Mouse (Mus musculus): ENCODE data around the gene Psenen.

Gene Psenen

DNA sequence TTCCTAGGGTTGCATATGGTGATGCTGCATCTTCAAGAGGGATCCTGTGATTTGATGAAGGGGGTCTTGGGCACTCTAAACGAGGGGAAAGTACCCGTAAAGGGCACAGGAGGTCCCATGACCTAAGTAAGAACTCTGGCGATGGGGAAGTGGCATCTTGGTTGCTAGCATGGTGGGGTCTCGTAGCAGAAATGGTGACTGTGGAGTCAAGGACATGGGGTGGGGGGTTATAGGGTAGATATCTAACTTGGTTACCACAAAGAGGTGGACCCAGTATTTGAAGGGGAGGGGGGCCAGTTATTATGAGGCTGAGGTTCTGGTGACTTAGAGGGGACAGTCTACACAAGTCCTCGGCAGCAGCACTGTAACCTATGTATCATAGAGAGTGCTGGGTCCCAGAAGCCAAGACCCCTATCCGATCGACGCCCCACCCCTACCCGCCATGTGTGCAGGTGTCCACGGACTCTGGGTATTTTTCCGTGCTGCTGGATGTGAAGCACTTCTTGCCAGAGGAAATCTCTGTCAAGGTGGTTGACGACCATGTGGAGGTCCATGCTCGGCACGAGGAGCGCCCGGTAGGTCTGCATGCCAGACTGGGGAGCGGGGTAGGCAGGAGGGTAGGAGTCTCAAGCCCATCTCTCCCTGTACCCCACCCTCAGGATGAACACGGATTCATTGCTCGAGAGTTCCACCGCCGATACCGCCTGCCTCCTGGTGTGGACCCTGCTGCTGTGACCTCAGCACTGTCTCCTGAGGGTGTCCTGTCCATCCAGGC lies 9.4 kb downstream of the Psenen start:
- no peak for DNase-seq (ENCODE audit: low spot score)

DNA sequence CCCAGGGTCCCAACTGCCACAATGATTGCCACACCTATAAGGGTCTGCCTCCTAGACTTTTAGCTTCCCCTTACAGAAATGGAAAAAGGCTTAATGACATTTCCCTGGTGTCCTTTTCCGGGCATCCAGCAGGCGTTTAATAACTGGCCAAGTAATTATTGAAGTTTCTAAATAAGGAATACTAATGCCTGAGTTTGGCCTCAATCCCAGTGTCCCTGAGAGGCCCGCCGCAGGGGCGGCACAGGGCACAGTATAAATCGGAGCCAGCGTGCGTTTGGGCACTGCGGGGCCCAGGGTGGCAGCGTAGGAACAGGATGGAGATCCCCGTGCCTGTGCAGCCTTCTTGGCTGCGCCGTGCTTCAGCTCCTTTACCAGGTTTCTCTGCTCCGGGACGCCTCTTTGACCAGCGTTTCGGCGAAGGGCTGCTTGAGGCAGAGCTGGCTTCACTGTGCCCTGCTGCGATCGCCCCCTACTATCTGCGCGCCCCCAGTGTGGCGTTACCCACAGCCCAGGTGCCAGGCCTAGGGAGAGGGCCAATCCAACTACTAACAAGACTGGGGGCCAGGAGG lies 10.3 kb downstream of the Psenen start:
- DNase-seq (ENCODE audit: low spot score), result peak; percentile 68

DNA sequence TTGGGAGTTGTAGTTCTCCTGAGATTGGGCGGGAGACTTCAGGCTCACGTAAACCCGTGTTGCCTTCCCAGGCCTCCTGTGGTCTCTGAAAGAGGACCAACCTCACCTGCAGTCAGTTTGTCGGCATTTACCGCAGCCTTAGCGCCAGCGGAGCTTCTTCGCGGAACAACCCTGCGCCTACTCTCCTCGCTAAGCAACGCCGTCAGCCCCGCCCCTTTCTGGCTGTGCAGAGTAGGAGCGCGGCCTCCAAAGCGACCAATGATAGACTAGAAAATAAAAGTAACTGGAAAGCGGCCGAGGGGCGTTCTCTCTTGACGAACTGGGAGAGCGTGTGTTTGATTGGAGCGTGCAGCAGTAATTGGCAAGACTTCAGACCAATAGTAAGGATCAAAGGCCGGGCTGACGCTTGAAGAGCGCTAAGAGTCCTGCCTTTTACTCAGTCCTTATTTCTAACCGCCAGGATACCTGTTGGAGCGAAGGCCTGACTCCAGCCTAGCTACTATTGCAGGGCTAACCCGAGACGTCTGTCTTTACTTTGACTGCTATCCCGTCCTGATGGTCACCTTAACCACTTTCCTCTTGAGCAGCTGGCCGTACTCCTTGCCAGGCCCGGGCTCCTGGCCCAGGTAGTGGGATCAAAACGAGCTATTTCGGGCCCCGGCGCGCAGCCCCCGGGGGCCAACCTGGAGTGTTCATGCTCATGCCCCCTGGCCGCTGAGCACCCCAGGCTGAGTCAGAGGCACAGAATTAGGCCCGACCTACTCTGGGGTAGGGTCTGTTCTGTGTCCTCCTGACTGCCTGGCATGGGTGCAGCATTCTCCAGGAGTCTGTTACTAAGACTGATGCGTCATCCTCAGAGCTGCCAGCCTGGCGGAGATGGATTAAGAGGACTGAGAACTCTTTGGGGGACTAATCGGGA lies 11.1 kb downstream of the Psenen start, which contains the start of the genes Hspb6 and Proser3:
Hspb6 (plus strand) TSS at position 77 of the 919 bp plus-strand sequence.
Proser3 (minus strand) TSS at position 198 of the 919 bp plus-strand sequence.
- DNase-seq (ENCODE audit: low spot score), result peak; percentile 99

DNA sequence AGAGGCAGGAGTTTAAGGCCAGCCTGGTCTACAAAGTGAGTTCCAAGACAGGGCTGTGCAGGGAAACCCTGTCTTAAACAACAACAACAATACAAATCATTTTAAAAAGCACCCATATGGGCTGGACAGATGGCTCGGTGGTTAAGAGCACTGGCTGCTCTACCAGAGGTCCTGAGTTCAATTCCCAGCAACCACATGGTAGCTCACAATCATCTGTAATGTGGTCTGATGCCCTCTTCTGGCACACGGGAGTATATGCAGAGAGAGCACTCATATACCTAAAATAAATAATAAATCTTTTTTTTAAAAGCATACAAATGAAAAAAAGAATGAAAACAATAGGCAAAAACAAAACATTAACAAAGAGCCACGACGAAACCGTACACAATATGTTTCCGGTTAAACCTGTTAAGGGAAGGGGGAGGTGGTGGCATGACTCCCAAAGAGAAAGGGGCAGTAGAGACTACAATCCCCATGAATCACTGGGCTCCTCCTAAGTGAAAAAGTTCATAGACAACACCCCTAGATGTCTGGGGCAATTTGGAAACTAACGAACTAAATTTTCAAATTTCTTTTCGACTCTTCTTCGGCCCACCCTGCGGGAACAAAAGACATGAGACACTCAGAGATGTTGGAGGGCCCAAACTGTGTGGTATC lies 11.9 kb downstream of the Psenen start:
- DNase-seq (ENCODE audit: low spot score), result no peak

DNA sequence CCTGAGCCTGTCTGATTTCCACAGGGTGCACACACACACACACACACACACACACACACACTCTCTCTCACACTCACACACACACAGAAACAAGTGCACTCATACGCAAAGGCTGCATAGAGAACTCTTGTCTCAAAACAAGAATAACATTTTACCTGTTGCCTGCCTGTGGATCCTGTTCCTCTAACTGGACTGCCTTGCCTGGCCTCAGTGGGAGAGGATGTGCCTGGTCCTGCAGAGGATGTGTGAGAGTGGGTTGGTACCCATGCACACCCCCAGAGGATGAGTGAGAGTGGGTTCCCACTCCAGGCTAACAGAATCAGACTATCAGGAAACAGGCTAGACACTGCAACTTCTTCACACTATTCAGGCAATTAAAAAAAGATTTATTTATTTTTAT lies 12.8 kb downstream of the Psenen start:
- DNase-seq (ENCODE audit: low spot score), result no peak

DNA sequence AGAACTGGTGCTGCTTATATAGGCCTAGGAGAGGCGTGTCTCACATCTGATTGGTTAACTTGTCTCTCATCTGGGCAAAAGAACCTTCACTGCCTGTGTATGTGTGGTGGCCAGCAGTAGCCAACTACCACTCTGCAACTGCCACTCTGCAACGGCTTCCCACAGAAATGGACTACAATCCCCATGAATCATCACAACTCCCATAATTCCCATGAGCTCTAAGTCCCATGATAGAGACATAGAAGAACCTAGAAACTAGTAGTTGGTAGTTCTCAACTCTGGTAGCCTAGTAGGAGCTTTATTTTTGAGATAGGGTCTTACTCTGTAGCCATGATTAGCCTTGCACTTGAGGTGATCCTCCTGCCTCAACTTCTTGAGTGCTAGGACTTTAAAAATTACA lies 13.5 kb downstream of the Psenen start:
- no peak for DNase-seq (ENCODE audit: low spot score)

DNA sequence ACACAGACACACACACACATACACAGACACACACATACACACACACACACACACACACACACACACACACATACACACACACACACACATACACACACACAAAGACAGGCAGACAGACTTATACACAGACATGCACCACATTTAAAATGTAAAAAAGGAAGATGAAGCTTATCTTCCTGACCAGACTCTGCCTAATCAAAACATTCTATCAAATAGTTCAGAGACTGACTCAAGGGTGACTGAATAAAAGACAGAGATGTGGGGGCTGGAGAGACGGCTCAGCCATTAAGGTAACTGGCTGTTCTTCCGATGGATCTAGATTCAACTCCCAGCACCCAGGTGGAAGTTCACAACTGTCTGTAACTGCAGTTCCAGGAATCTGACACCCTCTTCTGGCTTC lies 19.1 kb downstream of the Psenen start:
- no peak for DNase-seq (ENCODE audit: low spot score)

DNA sequence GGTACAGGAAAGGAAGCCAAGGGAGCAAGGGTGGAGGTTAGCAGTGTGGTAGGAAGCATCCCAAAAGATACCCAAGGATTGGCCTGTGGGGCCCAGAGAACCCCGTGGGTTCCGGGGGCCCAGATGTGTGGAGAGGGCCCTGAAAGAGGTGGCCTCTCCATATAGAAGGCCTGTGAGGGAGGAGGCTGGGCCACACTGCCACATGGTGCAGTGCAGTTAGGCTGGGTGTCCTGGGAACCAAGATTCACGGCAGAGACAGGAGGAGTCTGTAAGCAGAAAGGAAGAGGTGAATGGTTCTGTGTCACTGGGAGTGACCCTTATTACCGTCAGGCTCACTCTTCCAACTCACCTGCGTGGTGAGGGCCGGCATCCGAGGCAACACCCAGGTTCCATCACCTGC lies 22.9 kb downstream of the Psenen start:
- no peak for DNase-seq (ENCODE audit: low spot score)

DNA sequence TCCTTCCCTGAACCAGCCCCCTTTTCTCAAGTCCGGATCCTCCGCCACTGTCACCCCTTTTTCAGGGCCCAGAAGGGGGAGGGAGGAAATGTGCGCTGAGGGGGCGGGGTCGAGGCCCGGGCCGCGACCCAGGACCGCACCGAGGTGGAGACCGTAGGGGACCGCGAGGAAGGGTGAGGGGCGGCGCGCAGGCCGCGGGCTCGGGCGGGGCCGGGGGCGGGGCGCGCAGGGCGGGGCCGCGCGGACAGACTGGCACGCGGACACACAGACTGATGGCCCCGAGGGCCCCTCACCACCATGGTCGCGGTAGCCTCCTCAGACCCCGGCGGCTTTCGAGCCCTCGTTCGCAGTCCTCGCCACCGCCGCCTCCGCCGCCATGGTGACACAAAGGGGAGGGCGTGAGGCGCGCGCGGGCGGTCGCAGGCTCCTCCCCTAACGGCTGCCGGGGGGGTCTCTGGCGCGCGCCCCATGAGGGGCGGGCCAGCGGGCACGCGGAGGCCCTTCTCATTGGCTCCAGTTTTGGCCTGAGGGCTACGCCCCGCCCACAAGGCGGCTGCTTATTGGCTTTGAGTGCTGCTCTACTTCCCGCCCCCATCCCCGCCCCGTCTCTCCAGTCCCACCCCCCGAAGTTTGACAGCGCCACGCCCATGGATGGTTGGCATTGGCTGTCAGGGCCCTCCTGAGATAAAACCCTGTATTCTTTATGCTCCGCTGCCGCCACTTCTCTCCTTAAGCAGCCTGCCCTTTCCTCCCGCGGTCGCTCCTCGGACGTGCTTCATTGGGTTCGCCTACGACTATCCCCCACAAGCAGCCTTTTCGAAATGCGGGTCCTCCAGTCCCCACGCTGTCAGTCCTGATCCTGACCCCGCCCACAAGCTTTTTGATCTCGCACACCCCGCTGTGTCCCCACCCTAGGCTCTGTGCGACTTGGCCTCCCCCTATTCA lies 28.5 kb downstream of the Psenen start, which contains the start of gene Arhgap33:
Arhgap33 (minus strand) TSS at position 428 of the 945 bp plus-strand sequence.
- peak; percentile 91 for DNase-seq (ENCODE audit: low spot score)

DNA sequence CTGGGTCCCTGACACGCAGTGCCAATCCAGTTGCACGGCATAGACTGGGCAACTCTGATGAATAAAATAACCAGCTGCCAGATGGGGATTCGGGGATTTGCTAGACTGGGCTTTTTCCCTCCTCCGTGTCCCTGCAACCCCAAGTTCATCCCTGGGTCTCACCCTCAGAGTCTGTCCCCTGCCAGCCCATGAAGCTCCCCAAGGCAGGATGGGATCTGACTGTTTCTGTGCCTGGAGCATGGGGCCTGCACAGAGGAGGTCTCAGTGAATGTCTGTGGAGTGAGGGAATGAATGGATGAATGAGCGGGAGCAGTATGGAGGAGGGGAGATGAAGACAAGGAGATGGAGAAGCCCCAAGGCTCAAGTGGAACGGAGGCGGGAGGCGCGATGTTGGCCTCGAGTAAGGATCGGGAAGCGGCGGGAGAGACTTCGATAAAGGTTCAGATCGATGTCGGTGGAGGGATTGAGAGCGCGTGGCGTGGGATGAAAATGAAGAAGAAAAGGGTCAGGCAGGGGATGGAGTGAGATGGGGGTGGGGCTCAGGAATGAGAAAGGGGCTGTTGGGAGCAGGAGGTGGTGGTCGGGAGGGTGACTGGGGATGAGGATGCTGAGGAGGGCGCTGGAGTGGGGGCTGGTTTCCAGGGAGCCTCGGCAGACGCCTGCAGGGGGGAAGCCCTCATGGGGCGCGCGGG lies 29.3 kb downstream of the Psenen start:
- no peak for DNase-seq (ENCODE audit: low spot score)

DNA sequence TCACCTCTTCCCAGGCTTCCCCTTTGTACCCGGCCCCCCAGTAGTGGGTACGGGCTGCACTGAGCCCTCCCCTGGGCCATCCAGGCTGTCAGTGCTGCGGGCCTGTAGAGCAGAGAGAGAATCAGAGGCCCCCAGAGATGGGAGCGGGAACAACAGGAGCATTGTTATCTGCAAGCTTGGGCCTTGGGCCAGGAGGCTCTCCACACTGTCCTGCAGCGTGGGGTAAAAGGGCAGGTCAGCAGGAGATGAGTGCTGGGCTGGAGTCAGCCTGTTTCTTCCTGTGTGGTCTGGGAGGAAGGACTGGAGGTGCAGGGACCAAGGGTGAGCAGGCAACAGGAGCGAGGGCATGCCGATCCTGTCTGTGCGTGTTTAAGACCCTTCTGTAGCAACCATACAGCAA lies 30.5 kb downstream of the Psenen start:
- DNase-seq (ENCODE audit: low spot score), result peak; percentile 61

DNA sequence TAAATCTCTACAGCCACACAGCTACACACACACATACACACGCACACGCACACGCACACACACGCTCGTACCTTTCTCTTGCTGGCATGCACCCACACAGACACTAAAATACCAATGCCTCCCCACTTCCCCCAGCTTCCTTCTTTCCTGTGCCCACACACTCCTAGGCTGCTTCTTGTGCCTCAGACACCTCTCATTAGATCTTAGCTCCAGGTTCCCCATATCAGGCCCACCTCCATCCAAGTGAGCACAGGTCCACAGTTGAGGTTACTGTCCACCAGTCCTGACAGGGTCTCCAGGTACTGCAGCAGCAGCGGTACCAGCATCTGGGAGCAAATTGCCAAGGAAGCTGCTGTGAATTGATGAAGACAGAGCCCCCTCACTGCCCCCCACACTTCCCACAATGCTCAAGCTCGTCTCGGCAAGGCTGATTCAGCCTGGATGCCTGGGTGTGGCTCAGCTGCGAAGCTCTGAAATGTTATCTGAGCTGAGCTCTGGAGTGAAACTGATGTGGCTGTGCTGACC lies 32.1 kb downstream of the Psenen start:
- DNase-seq (ENCODE audit: low spot score), result no peak

DNA sequence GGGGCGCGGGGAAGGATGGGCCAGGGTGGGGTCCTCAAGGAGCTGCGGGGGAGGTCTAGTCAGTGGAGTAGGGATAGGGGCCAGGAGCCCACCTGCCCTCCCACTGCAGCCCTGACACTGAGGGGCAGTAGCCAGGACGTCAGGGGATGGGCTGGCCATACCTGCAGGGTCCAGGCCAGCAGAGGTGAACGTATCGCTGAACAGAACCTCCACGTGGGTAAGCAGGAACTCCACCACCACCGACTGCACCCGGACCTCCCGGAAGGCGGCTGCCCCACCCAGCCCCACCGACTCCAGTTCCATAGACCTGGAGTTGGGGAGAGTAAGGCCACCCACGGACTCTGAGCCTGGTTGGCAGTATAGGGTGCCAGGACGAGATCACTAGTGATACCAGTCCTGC lies 36.4 kb downstream of the Psenen start:
- DNase-seq (ENCODE audit: low spot score), result no peak

DNA sequence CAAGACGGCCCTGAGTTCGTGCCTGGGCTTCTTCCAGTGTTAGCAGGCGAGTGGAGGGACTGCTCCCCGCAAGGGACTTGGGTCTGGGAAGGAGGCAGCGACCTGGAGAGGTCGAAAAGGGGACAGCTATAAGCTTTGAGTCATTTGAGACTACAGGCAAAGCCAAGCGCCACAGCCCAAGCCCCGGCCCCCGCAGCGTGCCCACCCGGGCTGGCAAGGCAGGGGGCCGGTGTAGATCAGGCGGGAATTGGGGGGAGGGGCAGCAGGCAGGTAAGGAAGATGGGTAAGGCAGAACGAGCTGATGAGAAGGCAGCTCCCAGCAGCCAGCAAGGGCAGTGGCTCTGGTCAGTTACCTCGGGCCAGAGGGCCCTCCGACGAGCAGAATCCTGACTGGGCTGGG lies 37.0 kb downstream of the Psenen start:
- DNase-seq (ENCODE audit: low spot score), result no peak

DNA sequence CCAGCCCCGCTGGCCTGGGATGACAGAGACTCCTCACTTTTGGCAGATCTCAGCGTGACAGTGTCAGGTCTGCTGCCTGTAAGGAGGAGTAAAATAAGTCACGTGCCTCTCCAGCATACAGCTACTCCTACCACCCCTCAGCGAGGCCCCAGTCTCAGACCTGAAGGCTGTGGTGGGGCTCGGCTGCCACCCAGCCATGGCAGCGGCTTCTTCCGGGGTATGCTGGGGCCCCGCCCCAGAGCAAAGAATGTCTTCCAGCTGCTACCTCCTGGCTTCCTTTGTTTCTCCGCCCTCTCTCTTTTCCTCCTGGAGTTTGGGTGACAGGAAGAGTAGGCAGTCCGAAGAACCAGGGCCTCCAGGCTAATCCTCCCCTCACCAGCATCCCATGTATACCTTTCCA lies 37.5 kb downstream of the Psenen start:
- no peak for DNase-seq (ENCODE audit: low spot score)

DNA sequence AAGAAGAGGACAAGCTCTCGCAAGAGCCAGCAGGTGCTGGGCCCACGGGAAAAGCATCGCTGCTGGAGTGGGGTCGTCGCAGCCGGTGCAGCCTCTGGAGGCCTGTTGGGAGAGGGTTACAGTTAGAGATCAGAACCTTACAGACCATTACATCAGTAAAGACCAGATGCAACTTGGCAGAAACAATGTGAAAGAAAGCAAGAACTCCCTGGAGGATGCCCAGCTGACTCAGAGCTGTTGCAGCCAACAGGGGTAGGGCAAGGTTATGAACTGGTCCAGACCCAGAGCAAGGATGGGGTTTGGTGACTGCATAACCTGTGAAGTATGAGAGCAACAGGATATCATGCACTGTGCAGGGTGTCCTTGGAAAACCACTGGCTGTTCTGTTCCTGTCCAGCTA lies 38.9 kb downstream of the Psenen start:
- peak; percentile 74 for DNase-seq (ENCODE audit: low spot score)

DNA sequence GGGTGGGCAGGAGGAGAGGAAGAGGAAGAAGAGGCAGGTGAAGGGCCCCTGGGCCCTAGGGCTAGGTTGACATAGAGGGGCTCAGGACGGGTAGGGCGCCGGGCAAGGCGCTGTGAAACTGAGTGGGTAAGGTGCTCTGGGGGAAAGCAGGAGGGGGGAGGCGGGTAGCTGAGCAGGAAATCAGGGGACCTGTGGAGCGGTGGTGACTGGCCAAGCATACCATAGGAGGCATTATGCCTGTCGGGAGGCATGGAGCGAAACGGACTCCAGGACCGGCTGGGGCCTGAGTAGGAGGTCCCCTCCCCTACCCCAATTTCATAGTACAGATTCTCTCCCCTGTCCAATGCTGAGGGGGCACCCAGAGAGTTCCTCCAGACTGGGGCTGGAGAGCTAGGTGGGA lies 40.6 kb downstream of the Psenen start:
- DNase-seq (ENCODE audit: low spot score), result no peak

DNA sequence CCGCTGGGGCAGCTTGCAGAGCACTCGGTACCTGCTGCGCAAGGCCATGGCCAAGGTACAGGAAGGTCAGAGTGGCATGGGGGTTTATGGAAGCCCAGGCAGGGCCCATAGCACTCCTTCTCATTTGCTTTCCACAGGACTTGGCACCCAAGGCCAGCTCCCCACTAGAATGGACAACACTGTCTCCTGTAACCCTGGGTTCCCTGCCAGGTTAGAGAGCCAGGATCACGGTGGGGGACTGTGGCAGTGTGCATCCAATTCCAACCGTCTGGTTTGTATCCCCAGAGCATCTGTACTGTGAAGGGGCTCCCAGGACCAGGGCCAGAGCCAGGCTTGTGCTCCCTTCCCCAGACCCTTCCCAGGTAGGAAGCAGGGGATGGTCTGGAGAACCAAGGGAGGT lies 42.6 kb downstream of the Psenen start:
- no peak for DNase-seq (ENCODE audit: low spot score)

DNA sequence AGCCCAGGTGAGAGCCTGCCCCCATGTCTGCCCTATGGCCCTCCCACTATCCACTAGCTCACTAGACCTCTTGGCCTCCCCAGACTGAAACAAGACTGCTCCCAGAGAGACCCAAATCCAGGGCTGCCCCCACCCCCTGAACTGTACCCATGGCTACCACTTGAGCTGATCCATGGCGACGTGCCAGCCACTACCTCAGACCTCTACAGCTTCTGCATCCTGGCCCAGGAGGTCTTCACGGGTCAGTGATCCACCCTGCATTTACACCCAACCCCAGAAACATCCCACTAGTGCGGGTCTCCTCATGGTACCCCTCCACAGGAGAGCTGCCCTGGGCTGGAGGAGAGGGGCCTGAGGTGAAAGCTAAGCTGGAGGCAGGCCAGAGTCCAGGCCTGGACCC lies 43.0 kb downstream of the Psenen start:
- DNase-seq (ENCODE audit: low spot score), result no peak

DNA sequence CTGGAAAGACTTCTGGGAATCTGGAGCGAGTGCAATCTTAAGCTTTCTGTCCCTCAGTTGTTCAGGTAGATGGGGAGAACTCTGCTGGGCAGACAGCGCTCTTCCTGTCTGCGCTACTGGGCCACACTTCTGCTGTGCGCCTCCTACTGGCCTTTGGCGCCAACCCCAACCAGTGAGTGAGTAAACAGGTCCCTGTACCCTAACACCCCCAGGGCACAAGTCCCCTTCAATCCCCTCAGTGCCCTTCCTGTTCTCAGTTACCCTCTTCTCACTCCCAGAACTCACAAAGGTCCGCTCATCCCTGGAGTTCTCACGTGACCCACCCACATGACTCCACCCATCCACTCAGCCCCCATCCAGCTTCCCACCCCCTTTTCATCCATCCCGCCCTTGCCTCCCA lies 45.1 kb downstream of the Psenen start:
- DNase-seq (ENCODE audit: low spot score), result no peak

Measured in adipocyte (in vitro differentiated cells).